Mouse (Mus musculus): ENCODE results near the gene Dync1h1.
"Not testable (repeated sequence)": the region's sequence is repeated elsewhere in the genome, so short reads cannot be mapped to it uniquely, and the experiment has no call there.

Gene Dync1h1

DNA sequence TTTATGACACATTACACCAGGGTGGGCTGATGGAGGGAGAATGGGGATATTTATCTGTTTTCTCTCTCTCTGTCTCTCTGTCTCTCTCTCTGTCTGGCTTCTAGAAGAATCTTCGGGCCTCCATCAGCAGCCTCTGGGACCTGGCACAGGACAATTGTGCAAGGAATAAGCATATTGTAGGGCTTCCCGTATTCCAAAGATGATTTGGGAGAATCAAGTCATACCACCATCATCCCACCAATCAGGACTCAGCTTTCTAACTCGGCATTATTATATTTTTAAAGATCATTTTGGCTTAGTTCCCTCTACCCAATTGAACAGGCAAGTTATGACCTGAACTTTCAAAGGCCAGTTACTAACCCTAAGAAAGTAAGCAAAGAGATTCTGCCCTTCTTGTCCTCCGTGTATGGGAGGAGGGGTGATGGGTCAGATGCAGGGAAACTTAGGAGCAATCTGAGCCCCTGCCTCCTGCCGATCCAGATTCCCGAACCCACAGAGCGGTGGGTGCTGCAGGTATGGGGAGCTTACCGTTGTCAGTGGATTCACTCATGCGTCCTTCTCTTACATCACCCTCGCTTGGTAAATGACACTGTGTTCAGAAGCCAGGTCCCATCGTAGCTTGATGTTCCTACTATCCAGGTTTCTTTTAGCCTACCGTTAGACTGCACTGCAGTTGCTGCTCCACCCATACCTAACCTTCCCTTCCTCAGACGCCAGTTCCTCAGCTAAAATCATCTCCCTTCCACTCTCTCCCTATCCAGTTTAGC lies 844 bp upstream of the Dync1h1 start:
- in situ Hi-C loops (cut with MboI, MseI) = loop anchor here (5.0 kb wide), 1 partner anchor 242 kb away; the partner anchor contains the start of gene Mok (in 2 of the 2)

DNA sequence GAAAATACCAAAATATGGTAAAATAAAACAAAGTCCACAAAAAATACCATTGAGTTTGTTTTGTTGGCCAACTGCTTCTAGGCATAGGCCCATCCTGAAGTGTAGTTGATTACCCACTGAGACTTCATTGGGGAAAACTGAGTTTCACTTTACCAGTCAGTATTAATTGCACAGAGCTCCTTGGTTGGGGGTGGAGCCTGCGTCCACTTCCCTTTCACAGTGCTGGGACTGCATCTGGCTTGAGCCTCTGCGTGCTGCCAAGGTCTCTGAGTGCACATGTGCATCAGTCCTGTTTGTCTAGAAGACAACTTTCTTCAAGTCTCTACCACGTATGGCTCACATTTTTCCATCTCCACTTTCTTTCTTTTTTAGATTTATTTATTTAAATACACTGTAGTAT lies 4.9 kb downstream of the Dync1h1 start:
- in situ Hi-C loops (cut with MboI, MseI) = no loop called here

DNA sequence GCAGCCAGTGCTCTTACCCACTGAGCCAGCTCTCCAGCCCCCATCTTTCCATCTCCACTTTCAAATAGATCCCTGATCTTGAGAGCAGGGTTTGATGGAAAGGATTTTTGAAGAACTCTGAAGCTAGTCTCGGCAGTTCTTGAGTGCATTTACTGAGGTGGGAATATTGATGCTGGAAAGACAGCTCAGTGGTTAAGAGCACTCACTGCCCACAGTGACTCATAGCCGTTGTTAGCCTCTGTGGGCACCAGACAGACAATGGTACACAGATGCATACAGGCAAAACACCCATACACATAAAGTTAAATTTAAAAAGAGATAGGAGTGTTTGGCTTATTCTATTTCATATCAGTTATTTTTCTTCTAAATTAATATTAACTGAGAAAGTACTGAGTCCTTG lies 5.4 kb downstream of the Dync1h1 start:
- in situ Hi-C loops (cut with MboI, MseI) = no loop called here

DNA sequence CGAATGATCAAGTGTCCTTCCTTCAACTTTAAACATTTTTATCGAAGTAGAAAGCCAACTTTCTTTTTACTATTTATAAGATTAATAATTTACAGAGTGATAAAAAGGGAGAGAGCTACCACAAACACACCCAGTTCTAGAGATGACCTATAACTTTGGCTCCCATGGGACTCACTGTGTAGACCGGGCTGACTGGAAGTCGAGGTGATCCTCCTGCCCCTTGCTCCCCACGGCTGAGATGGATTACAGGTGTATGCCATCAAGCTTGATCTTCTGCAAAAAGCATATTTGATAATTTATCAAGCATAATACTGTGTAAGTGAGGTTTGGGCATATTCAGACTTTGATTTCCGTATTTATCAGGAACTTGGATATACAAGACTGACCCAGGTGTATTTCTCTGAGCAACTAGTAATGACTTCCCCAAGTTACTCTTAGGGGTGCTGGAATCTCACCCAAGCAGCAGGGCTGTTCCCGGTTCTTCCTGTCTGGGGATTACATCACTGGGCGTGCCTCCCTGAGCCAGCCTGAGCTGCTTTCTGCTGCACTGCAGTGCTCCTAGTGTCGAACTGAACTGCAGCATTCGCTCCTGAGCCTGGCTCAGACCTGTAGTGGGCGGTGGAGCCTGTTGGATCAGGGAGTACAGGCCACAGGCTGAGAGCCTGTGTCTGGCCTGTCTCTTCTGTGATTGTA lies 7.4 kb downstream of the Dync1h1 start:
- in situ Hi-C loops (cut with MboI, MseI) = no loop called here

DNA sequence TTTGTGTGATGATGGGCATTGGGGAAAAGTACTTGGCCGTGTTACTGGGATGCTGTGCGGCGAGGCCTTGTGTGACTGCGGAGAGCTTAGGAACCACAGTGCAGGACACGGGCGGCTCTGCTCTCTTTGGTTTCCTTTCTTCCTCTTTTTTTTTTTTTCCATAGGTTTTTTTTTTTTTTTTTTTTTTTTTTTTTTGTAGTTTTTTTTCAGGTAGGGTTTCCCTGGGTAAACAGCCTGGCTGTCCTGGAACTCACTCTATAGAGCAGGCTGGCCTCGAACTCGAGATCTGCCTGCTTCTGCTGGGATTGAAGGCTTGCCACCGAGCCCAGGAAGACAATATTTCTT lies 7.9 kb downstream of the Dync1h1 start:
- in situ Hi-C loops (cut with MboI, MseI) = no loop called here

DNA sequence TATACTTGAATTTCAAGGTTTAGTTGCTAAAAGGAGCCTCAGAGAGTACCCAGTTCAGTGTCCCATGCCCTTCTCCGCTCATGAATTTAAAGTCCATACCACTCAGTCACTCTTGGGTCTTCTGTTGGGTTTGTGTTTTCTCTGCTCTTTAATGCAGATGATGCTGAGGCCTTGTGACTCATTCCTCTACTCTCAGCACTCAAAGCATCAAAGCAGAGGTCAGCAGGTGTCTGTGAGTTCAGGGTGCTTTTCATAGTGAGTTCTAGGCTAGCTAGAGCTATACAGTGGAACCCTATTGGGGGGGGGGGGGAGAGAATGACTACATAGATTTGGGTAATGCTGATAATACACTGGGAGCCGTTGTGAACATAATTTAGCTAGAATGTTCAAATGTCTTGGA lies 9.5 kb downstream of the Dync1h1 start:
- in situ Hi-C loops (cut with MboI, MseI) = loop anchor here in 1 of 2 experiments (10.0 kb wide), 1 partner anchor 1726 kb away; no protein-coding TSS in a partner anchor

DNA sequence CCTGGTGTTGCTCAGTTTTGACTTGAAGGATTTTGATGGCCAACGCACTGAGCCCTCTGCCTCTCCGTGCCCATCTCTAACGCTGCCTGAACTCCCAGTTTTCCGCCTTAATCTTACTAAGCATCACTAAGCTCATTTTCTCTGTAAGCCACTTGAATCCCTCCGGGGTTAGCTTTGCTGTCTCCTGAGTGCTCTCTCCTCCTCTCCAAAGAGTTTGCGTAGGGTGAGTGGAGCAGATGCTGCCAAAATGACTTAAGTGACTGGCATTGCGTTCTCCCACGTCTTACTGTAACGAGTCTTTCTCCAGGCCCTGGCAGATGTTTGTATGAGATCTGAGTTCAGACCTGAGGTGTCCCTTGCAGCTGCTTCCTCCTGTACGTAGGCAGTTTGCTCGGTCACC lies 28.8 kb downstream of the Dync1h1 start:
- in situ Hi-C loops (cut with MboI, MseI) = no loop called here

DNA sequence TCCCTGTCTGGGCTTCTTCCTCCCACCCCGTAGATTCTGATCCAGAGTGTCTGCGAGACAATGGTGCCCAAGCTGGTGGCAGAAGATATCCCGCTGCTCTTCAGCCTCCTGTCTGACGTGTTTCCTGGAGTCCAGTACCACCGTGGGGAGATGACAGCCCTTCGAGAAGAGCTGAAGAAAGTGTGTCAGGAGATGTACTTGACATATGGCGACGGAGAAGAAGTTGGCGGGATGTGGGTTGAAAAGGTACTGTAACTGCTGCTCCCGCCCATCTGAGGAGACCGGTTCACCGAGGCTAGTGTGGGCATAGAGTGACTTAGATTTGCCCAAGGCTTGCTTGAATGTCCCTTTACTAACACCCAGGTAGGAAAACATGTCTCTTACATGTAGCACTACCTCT lies 35.0 kb downstream of the Dync1h1 start:
- in situ Hi-C loops (cut with MboI, MseI) = no loop called here

DNA sequence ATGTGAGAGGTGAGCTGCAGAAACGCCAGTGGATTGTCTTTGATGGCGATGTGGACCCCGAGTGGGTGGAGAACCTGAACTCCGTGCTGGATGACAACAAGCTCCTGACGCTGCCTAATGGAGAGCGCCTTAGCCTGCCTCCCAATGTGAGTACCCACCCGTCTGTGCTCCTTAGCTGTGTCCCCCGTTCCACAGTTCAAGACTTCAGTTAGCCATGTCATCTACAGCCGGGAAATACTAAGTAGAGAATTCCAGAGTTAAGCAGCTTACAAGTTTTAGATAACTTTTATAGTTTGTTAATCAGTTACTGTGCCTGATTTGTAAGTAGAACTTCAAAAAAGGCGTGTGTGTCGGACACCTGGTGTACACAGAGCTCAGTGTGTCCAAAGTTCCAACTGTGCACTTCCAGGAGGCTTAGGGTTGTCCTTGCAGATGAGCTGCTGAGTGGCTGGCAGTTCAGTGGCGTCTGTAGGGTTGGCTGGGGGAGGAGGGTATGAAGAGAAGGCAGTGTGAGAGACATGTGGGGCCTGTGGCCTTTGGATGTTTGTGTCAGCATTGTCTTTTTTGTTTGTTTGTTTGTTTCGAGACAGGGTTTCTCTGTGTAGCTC lies 36.4 kb downstream of the Dync1h1 start:
- in situ Hi-C loops (cut with MboI, MseI) = no loop called here

DNA sequence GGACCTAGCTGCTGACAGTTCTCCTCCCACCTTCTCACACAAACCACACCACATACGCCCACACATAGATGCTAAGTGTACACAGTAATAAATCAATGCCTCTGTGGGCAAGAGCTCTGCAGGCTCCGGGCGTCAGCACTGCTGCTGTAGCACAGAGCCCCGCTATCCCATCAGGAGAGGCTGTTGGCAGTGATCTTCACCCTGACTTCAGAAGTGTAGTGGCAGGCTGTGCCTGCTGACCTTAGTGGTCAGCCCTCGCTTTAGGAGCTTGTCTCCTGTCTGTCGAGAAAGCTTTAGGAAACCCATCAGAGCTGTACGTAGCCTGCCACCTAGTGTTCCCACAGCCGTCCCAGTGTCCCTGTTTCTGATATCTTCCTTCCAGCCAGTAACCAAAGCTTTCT lies 49.0 kb downstream of the Dync1h1 start:
- in situ Hi-C loops (cut with MboI, MseI) = no loop called here

DNA sequence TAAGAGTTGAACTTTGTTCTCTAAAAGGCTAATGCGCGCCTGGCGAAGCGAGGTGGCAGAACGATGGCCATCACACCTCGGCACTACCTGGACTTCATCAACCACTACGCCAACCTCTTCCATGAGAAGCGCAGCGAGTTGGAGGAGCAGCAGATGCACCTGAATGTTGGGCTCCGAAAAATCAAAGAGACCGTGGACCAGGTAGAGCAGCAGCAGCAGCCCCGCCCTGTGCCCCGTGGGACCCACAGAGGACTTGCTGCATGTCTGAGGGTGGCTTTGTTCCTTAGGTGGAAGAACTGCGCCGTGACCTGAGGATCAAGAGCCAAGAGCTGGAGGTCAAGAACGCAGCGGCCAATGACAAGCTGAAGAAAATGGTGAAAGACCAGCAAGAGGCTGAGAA lies 50.2 kb downstream of the Dync1h1 start:
- in situ Hi-C loops (cut with MboI, MseI) = no loop called here

DNA sequence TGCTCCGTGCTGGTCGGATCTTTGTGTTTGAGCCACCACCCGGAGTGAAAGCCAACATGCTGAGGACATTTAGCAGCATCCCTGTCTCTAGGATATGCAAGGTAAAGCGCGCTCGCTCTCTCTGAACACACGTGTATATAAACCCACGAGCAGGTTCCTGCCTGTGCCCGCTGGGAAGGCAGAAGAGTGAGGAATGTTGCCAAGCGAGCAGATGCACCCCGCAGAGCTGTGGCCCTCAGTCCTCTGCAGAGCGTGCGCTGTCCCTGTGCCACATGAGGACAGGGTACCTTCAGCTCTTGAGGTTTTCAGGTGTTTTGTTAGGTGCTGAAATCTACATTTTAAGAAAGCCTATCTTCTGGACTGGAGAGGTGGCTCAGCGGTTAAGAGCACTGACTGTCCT lies 60.5 kb downstream of the Dync1h1 start:
- in situ Hi-C loops (cut with MboI, MseI) = no loop called here

DNA sequence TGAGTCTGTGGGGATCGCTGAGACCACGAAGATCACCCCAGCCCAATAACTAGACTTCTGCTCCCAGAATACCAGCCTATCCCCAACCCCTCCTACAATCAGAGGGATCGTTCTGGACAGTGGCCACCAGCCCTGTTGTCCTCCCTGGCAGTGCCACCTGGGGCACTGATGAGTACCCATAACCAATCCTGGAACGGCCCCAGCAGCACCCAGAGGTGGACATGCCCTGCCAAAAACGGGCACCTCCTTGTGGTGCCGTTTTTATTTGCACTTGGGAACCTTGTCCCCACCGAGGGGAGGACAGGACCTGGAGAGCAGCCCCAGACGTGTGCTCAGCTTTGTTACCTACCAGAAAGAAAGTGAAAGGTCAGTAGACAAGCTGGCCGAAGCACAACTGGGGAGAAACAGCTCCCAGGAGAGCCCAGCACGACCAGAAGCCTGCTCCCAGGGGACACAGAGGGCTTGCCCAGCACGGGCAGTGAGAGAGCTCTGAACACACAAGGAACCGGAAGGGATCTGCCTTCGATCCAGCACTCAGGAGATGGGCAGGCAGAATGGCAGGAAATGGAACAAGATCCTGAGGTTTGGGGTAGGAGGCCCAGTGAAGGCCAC lies 66.3 kb downstream of the Dync1h1 start:
- in situ Hi-C loops (cut with MboI, MseI) = loop anchor here in 1 of 2 experiments (5.0 kb wide), 1 partner anchor 245 kb away; no protein-coding TSS in a partner anchor

DNA sequence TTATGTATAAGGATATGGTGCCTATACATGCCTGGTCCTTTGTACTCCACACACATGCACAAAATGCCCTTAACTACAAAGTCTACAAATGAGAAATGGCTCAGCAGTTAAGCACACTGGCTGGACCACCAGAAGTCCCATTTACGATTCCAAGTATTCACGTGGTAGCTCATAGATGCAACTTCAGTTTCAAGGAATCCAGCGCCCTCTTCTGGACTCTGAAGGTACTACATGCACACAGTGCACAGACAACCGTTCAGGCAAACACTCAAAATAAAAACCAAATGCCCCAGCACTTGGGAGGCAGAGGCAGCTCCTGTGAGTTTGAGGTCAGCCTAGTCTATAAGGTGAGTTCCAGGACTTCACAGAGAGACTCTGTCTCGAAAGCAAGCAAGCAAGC lies 73.0 kb downstream of the Dync1h1 start:
- in situ Hi-C loops (cut with MboI, MseI) = loop anchor here in 1 of 2 experiments (10.0 kb wide), 1 partner anchor 259 kb away; no protein-coding TSS in a partner anchor

DNA sequence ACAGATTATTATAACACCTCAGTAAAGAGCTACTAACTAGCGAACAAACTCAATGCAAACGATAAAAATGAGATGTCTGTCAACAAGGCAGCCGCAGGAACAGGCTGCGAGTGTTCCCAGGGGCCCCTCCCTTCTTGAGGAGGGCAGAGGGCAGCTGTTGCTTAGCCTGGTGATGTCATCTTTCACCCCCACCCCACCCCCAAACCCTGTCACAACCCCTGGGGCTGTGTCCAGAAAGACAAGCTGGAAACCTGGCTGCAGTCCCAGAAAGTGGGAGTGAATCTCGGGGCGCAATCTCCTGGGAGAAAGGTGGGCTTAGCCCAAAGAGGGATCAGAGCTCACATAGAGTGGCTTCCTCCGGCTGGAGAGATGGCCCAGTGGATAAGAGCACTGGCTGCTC lies 79.9 kb downstream of the Dync1h1 start:
- in situ Hi-C loops (cut with MboI, MseI) = loop anchor here in 1 of 2 experiments (5.0 kb wide), 1 partner anchor 161 kb away; the partner anchor contains the start of gene Mok

DNA sequence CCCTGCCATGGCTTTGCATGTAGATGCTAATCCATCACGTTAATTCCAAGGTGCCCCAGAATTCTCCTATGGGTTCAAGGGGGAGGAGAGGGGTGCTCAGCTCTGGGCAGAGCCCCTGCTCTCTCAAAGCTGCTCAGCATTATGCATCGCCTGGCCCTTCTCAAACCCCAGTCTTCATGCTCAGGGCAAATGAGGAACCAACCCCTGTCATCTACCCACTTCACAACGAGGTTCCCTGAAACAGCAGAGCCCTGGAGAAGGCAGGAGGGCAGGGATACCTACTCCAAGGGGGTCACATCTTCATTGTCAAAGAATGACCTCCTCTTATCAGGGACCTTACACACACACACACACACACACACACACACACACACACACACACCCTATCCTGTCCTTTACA lies 80.6 kb downstream of the Dync1h1 start:
- in situ Hi-C loops (cut with MboI, MseI) = loop anchor here in 1 of 2 experiments (5.0 kb wide), 1 partner anchor 160 kb away; the partner anchor contains the start of gene Mok

DNA sequence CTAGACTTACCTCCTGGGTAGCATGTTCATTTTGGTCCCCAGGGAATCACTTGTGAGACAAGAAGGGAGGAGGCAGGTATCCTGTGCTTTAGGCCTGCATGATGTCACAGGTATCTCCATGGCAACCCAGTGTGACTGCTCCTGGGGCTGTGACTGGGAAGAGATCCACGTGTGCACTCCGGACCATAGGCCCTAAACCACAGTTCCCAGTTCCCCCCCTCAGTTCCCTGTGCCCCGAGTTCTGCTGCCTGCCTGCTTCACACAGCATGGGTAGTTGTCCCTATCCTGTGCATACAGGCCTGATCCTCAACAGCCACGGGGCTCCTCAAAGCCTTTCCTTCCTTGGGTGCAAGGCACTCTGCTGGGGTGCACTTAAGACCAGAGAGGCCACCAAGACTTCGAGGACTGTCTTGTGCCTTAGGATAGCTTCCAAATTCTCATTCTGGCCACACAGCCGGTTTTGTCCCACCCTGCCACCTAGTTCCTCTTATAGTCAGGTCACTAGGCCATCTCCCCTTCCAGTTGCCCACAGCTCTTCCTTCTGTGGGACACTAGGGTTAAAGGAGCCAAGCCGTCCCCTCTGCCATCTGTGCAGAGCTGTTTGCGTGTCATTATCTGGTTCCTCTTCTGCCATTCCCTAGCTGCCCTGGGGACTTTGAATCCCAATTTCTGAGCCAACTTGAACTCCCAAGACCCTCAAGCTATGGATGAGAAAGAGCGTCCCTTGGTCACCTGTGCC lies 81.5 kb downstream of the Dync1h1 start, which contains the start of gene 1700001K19Rik:
Gene 1700001K19Rik, minus strand, starts transcription at position 59 of the 739 bp plus-strand sequence.
- in situ Hi-C loops (cut with MboI, MseI) = loop anchor here in 1 of 2 experiments (5.0 kb wide), 1 partner anchor 160 kb away; the partner anchor contains the start of gene Mok

DNA sequence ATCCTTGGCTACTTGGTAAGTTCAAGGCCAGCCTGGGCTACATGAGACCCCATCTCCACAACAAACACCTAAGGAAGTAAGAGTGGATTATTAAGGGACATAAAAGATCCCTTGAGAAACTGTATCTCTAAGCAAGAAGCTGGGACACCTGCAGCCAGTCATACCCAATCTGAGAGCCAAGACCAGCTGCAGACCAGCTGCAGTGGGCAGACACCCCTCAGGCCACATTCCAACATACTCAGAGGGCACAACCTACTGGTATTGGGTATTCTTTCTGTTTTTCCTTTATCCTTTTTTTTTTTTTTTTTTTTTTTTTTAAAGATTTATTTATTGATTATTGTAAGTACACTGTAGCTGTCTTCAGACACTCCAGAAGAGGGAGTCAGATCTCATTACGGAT lies 82.3 kb downstream of the Dync1h1 start:
- in situ Hi-C loops (cut with MboI, MseI) = loop anchor here in 1 of 2 experiments (5.0 kb wide), 1 partner anchor 159 kb away; the partner anchor contains the start of gene Mok

DNA sequence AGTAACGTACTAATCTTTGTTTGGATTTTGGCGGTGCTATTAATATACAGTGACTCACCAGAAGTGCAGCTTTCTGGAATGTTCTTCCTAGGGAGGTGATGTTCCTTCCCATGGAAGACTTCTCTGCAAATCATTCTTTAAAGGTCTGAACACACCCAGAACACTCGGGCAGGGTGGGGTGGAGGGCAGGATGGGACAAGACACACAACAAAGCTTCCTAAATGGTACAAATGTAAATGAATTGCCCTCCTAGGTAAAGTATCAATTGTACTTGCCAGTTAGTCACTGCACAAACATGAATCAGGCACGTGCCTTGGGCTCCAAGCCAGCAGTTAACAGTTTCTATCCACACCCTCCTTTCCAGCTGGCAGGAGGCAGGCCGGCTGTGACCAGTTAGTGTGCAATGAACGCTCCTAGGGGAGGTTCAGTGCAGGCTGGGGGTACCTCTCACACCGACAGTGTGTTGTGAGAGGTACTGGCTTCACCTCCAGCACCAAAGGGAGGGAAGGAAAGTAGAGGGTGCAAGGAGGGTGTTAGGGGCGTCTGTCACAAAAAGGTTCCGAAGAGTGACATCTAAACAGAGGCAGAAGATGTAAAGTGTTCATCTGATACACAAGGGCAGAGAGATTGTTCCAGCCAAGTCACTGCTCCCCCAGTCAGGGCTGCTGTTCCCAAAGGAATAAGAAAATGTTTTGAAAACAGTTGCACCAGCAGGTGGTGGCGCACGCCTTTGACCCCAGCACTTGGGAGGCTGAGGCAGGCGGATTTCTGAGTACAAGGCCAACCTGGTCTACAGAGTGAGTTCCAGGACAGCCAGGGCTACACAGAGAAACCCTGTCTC lies 86.9 kb downstream of the Dync1h1 start:
- in situ Hi-C loops (cut with MboI, MseI) = no loop called here

DNA sequence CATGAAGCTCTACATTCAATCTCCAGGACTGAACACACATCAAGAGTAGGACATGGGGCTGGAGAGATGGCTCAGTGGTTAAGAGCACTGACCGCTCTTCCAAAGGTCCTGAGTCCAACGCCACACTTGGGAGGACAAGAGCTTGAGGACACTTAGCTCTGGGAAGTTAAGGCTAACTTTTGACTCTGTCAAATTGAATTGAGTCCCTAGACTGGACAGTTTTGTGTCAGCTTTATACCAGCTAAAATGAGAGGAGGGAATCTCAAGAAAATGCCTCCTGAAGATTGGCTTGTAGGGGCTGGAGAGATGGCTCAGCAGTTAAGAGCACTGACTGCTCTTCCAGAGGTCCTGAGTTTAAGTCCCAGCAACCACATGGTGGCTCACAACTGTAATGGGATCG lies 87.7 kb downstream of the Dync1h1 start:
- in situ Hi-C loops (cut with MboI, MseI) = not testable (repeated sequence)

All from T-helper 17 cell (primary cell).